Mouse (Mus musculus): Measurements from ENCODE around the gene Neurod1.

The Neurod1 gene

GRCm38 (mm10) chr2:79456575-79457349 lies at the start of gene Neurod1, which contains the start of gene Cerkl:
Neurod1 (minus strand) TSS chr2:79456751.
Cerkl (minus strand) TSS chr2:79456785.
- CTCF ChIA-PET = no interaction called here
- POLR2A ChIA-PET = interaction anchor here in 1 of 4 experiments (0.8 to 2.8 kb wide), 4 partner anchors 12 to 1160 kb away, joined by 3 to 10 read pairs (median 4); partner anchors contain the start of genes Dusp19 and Nup35

GRCm38 (mm10) chr2:79498990-79499755 lies 42.6 kb upstream of the Neurod1 start:
- ChIA-PET POLR2A (interaction anchor here in 3 of 4 experiments (0.6 to 1.4 kb wide), 4 partner anchors 126 to 1038 kb away, joined by 3 read pairs; partner anchors contain the start of gene Itprid2 (in 1 of the 3)), CTCF (interaction anchor here (0.5 to 1.4 kb wide), 26 partner anchors 10 to 1658 kb away, joined by 3 to 34 read pairs (median 4); no protein-coding TSS in a partner anchor)

GRCm38 (mm10) chr2:79485127-79485526 lies 28.6 kb upstream of the Neurod1 start:
- CTCF ChIA-PET = no interaction called here
- POLR2A ChIA-PET = no interaction called here

- ChIA-PET CTCF (interaction anchor here in 1 of 4 experiments (1.2 kb wide), 1 partner anchor 110 kb away, joined by 3 read pairs; no protein-coding TSS in a partner anchor), POLR2A (no interaction called here)
These were observed 26.0 kb upstream of the Neurod1 start for GRCm38 (mm10) chr2:79482511-79482910.

GRCm38 (mm10) chr2:79462411-79462810 lies 5.9 kb upstream of the Neurod1 start:
- ChIA-PET POLR2A (no interaction called here), CTCF (no interaction called here)

- ChIA-PET POLR2A (no interaction called here), CTCF (no interaction called here)
These were observed 5.3 kb upstream of the Neurod1 start for GRCm38 (mm10) chr2:79461861-79462260.

GRCm38 (mm10) chr2:79460586-79460985 lies 4.0 kb upstream of the Neurod1 start:
- ChIA-PET POLR2A (interaction anchor here in 2 of 4 experiments (0.5 to 1.0 kb wide), 3 partner anchors 16 to 594 kb away, joined by 3 to 9 read pairs (median 3); no protein-coding TSS in a partner anchor), CTCF (no interaction called here)

- CTCF ChIA-PET = no interaction called here
- POLR2A ChIA-PET = interaction anchor here in 1 of 4 experiments (1.0 kb wide), 1 partner anchor 15 kb away, joined by 3 read pairs; no protein-coding TSS in a partner anchor
These were observed 3.6 kb upstream of the Neurod1 start for GRCm38 (mm10) chr2:79460107-79460506.

GRCm38 (mm10) chr2:79459061-79460045 lies 2.8 kb upstream of the Neurod1 start:
- ChIA-PET CTCF (no interaction called here), POLR2A (interaction anchor here in 2 of 4 experiments (0.6 to 1.1 kb wide), 2 partner anchors 107 to 176 kb away, joined by 3 to 4 read pairs; partner anchors contain the start of gene Itprid2 (in 1 of the 2))

- ChIA-PET POLR2A (no interaction called here), CTCF (no interaction called here)
These were observed 1.4 kb upstream of the Neurod1 start for GRCm38 (mm10) chr2:79457932-79458331.

GRCm38 (mm10) chr2:79457434-79457833 lies 883 bp upstream of the Neurod1 start:
- CTCF ChIA-PET = no interaction called here

GRCm38 (mm10) chr2:79455646-79456045 lies 905 bp downstream of the Neurod1 start:
- ChIA-PET POLR2A (interaction anchor here in 1 of 4 experiments (1.4 to 2.8 kb wide), 3 partner anchors 11 to 86 kb away, joined by 4 to 10 read pairs (median 4); no protein-coding TSS in a partner anchor), CTCF (interaction anchor here in 1 of 4 experiments (0.6 kb wide), 1 partner anchor 333 kb away, joined by 3 read pairs; no protein-coding TSS in a partner anchor)

More at GRCm38 (mm10) chr2:79457434-79457833, 883 bp upstream of the Neurod1 start:
- POLR2A ChIA-PET = interaction anchor here in 1 of 4 experiments (0.8 kb wide), 1 partner anchor 1160 kb away, joined by 3 read pairs; the partner anchor contains the start of genes Dusp19 and Nup35

GRCm38 (mm10) chr2:79454786-79455446 lies 1.6 kb downstream of the Neurod1 start:
- ChIA-PET CTCF (no interaction called here), POLR2A (interaction anchor here in 3 of 4 experiments (1.2 to 2.8 kb wide), 5 partner anchors 10 to 26 kb away, joined by 3 to 10 read pairs (median 4); no protein-coding TSS in a partner anchor)

- CTCF ChIA-PET = no interaction called here
- POLR2A ChIA-PET = interaction anchor here in 3 of 4 experiments (1.1 to 2.8 kb wide), 7 partner anchors 9 to 85 kb away, joined by 3 to 10 read pairs (median 4); no protein-coding TSS in a partner anchor
These were observed 2.4 kb downstream of the Neurod1 start for GRCm38 (mm10) chr2:79453901-79454781.

- CTCF ChIA-PET = no interaction called here
- POLR2A ChIA-PET = no interaction called here
These were observed 5.1 kb downstream of the Neurod1 start for GRCm38 (mm10) chr2:79451438-79451837.

- ChIA-PET CTCF (no interaction called here), POLR2A (no interaction called here)
These were observed 5.7 kb downstream of the Neurod1 start for GRCm38 (mm10) chr2:79450684-79451394.

Measured in embryonic stem cell, embryonic (primary cell).